Mouse (Mus musculus): ENCODE data around the gene Ccser1. TPM values are rescaled to one million over a fixed set of nuclear protein-coding genes. Genes with fewer than 3 reads are reported as not detected.
"Not testable (repeated sequence)": the region's sequence is repeated elsewhere in the genome, so short reads cannot be mapped to it uniquely, and the experiment has no call there.

Ccser1 gene
- polyA plus RNA-seq, 1 experiment from 2014 or later, result 16.2 TPM

DNA sequence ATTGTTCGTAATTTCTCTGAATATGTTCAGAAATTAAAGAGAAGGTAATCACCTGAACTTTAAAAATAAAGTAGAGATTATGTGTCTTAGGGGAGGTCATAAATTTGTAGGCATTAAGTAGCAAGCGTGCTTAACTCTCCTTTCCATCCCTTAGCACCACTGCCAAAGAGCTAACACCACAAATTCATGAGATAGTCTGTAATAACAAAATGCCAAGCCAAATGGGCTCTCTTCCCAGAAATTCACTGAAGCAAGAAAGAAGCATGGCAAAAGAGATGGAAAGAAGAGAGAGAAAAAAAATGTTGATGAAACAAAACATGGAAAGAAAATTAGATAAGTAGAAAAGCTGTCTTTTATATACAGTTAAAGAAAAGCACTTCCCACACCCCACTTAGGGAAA is 796.8 kb downstream of the Ccser1 start:
- H3K4me2 ChIP-seq (replicated peaks; ENCODE audit: low read depth, low read length), result no peak overlapping the region
- H3K27ac ChIP-seq (ENCODE audit: low read depth, low read length), result no peak overlapping the region
- ATAC-seq (ENCODE audit: low FRiP score, low TSS enrichment), result no peak
- H3K9ac ChIP-seq (ENCODE audit: low read depth, low read length), result no peak overlapping the region
- H3K4me1 ChIP-seq (ENCODE audit: control insufficient read depth, insufficient read depth, low read length), result no peaks in the 10 kb centered on the region
- no peaks in the 10 kb centered on the region for H3K9me3 ChIP-seq (ENCODE audit: control insufficient read depth, low read length)
- WGBS, result 72% methylated on average over 2 of the region's 2 CpGs
- no peaks in the 10 kb centered on the region for H3K36me3 ChIP-seq (ENCODE audit: control insufficient read depth, insufficient read depth, low read length)
- no peaks in the 10 kb centered on the region for H3K27me3 ChIP-seq (ENCODE audit: control insufficient read depth, insufficient read depth, low read length)
- no peak overlapping the region for H3K4me3 ChIP-seq (ENCODE audit: low read length)

DNA sequence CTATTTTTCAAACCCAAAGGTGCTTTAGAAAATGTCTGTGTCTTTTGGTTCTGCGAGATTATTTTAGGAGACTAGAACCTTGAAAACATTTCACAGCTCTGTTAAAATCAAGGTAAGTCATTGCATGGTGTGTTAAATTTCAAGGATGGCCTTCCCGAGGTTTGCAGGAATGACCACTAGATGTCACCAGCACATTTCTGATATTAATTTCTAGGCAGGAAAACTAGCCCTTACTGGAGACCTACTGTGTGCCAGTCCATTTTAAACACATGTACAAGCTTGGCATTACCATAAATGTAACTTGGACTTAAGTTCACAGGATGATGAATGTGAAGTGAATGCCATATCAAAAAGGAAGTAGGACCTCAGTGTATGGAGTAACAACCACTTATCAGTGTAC is 798.3 kb downstream of the Ccser1 start:
- H3K27me3 ChIP-seq (ENCODE audit: control insufficient read depth, insufficient read depth, low read length), result no peaks in the 10 kb centered on the region
- H3K9ac ChIP-seq (ENCODE audit: low read depth, low read length), result no peak overlapping the region
- 19% methylated on average over 2 of the region's 2 CpGs for WGBS
- no peaks in the 10 kb centered on the region for H3K36me3 ChIP-seq (ENCODE audit: control insufficient read depth, insufficient read depth, low read length)
- H3K4me3 ChIP-seq (ENCODE audit: low read length), result no peak overlapping the region
- no peak overlapping the region for H3K4me2 ChIP-seq (replicated peaks; ENCODE audit: low read depth, low read length)
- no peaks in the 10 kb centered on the region for H3K4me1 ChIP-seq (ENCODE audit: control insufficient read depth, insufficient read depth, low read length)
- no peak overlapping the region for H3K27ac ChIP-seq (ENCODE audit: low read depth, low read length)
- no peak for ATAC-seq (ENCODE audit: low FRiP score, low TSS enrichment)
- H3K9me3 ChIP-seq (ENCODE audit: control insufficient read depth, low read length), result no peaks in the 10 kb centered on the region

DNA sequence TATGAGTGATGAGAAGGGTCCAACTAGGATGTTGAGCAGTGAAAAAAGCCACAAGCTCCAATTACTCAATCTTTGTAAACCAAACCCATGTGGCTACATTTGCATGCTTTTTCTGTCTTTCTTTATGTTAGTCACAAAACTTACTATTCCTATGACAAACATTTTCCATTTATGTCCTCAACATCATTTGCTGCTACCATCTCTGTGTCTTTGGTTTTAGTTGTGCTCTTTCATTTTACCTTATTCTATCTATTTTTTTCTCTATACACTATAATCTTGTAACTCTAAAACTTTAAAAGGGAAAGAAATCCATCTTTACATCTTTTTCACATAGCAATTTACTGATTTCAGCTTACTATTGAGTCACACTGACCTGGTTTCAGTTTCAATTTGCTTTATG is 834.2 kb downstream of the Ccser1 start:
- Histone ChIP-seq H3K27me3 (ENCODE audit: control insufficient read depth, insufficient read depth, low read length) (no peaks in the 10 kb centered on the region), H3K9me3 (ENCODE audit: control insufficient read depth, low read length) (no peaks in the 10 kb centered on the region), H3K36me3 (ENCODE audit: control insufficient read depth, insufficient read depth, low read length) (no peaks in the 10 kb centered on the region), H3K4me3 (ENCODE audit: low read length) (no peak overlapping the region), H3K9ac (ENCODE audit: low read depth, low read length) (no peak overlapping the region), H3K4me1 (ENCODE audit: control insufficient read depth, insufficient read depth, low read length) (no peaks in the 10 kb centered on the region), H3K4me2 (replicated peaks; ENCODE audit: low read depth, low read length) (no peak overlapping the region), H3K27ac (ENCODE audit: low read depth, low read length) (no peak overlapping the region)
- no peak for ATAC-seq (ENCODE audit: low FRiP score, low TSS enrichment)

DNA sequence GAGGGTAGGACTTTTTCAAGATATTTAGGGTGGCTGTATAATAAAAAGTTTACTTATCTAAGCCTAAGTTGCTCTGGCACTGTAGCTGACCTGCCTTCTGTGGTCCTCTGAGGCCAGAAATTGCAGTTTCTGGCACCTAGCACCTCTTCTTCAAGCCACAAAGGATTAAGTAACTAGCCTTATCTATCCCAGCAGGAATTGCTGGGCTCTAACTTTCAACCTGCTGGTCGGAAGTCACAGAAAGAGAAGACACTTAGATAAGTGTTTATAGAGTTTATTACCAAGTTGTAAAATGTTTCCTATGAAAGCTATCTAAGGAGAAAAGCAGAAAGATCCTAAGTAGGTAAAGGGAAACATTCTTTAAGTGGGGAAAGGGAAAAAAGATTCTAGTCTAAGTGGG is 864.3 kb downstream of the Ccser1 start:
- no peak overlapping the region for H3K4me3 ChIP-seq (ENCODE audit: low read length)
- H3K4me2 ChIP-seq (replicated peaks; ENCODE audit: low read depth, low read length), result no peak overlapping the region
- H3K9ac ChIP-seq (ENCODE audit: low read depth, low read length), result no peak overlapping the region
- no peak for ATAC-seq (ENCODE audit: low FRiP score, low TSS enrichment)
- no peak overlapping the region for H3K27ac ChIP-seq (ENCODE audit: low read depth, low read length)
- no peaks in the 10 kb centered on the region for H3K9me3 ChIP-seq (ENCODE audit: control insufficient read depth, low read length)
- no peaks in the 10 kb centered on the region for H3K4me1 ChIP-seq (ENCODE audit: control insufficient read depth, insufficient read depth, low read length)
- 41% methylated on average over 1 of the region's 1 CpGs for WGBS
- no peaks in the 10 kb centered on the region for H3K36me3 ChIP-seq (ENCODE audit: control insufficient read depth, insufficient read depth, low read length)
- H3K27me3 ChIP-seq (ENCODE audit: control insufficient read depth, insufficient read depth, low read length), result no peaks in the 10 kb centered on the region

DNA sequence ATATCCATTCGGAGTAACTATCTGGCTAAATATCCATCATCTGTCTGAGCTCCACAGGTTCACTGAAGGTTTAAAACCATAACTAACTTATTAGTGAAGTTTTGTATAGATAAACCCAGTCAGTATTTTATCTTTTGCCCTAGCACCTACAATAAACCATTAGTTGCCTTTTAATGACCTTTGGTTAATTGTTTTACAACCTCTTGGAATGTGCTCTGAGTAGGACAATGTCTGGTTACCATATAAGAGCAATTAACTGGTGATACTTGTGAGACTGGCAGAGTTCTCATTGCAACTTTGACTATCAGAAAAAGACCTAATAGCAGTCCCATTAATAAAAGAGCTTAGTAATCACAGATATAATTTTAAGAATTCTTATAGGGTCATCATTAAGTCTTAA is 864.9 kb downstream of the Ccser1 start:
- not testable (repeated sequence) for H3K4me3 ChIP-seq (ENCODE audit: low read length); H3K27ac ChIP-seq (ENCODE audit: low read depth, low read length); H3K27me3 ChIP-seq (ENCODE audit: control insufficient read depth, insufficient read depth, low read length); ATAC-seq (ENCODE audit: low FRiP score, low TSS enrichment); H3K4me1 ChIP-seq (ENCODE audit: control insufficient read depth, insufficient read depth, low read length); H3K9ac ChIP-seq (ENCODE audit: low read depth, low read length); H3K9me3 ChIP-seq (ENCODE audit: control insufficient read depth, low read length); H3K36me3 ChIP-seq (ENCODE audit: control insufficient read depth, insufficient read depth, low read length); H3K4me2 ChIP-seq (replicated peaks; ENCODE audit: low read depth, low read length)
- WGBS, result 64% methylated on average over 1 of the region's 1 CpGs

DNA sequence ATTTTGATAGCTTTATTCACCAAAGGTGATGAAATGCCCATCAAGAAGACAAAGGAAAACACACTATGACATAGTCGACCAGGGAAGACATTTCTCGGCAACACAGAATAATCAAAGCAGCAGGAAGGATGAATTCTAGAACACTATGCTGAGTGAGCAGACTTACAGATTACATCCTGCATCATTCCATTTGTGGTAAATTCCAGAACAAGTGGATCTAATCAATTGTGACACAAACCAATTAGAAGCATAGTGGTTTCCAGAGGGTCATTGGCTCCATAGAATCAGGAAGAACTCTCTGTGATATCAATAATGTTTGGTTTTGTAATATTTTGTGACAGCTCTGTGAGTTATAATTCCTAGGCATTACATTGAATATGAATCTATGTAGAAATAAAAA is 875.2 kb downstream of the Ccser1 start:
- Histone ChIP-seq H3K4me2 (replicated peaks; ENCODE audit: low read depth, low read length) (no peak overlapping the region), H3K27me3 (ENCODE audit: control insufficient read depth, insufficient read depth, low read length) (no peaks in the 10 kb centered on the region), H3K4me3 (ENCODE audit: low read length) (no peak overlapping the region), H3K4me1 (ENCODE audit: control insufficient read depth, insufficient read depth, low read length) (no peaks in the 10 kb centered on the region), H3K9me3 (ENCODE audit: control insufficient read depth, low read length) (no peaks in the 10 kb centered on the region), H3K36me3 (ENCODE audit: control insufficient read depth, insufficient read depth, low read length) (no peaks in the 10 kb centered on the region), H3K27ac (ENCODE audit: low read depth, low read length) (no peak overlapping the region), H3K9ac (ENCODE audit: low read depth, low read length) (no peak overlapping the region)
- no peak for ATAC-seq (ENCODE audit: low FRiP score, low TSS enrichment)
- 84% methylated on average over 2 of the region's 2 CpGs for WGBS

DNA sequence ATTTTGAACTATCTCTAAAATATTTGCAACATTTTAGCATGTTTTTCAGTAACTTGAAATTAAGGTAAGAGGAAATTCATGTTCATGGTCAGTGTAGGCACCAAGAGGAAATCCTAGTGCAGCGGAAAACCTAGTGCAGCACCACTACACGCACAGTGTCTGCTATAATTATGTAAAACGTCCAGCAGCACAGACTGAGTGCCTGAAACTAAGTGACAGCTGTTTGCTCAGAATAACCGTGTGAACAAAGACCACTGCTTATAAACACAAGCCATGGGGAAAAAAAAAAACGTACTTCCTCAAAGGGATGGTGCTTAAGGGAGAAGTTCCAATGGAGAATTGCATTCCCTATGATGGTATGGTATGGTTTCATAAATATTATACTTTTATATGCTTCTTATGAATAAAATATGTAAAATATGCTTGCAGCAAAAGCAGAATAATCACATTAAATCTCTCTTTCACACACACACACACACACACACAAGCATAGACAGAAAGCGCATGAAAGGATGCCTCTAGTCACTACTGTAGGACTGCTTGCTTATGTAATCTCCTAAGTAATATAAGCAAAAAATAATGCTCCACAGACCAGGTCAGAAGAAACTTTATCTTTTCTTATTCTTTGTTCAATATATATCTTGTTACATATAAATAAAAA is 886.4 kb downstream of the Ccser1 start:
- WGBS, result 78% methylated on average over 6 of the region's 6 CpGs
- Histone ChIP-seq H3K27me3 (ENCODE audit: control insufficient read depth, insufficient read depth, low read length) (no peaks in the 10 kb centered on the region), H3K4me2 (replicated peaks; ENCODE audit: low read depth, low read length) (no peak overlapping the region), H3K9ac (ENCODE audit: low read depth, low read length) (no peak overlapping the region), H3K9me3 (ENCODE audit: control insufficient read depth, low read length) (no peaks in the 10 kb centered on the region), H3K36me3 (ENCODE audit: control insufficient read depth, insufficient read depth, low read length) (no peaks in the 10 kb centered on the region), H3K27ac (ENCODE audit: low read depth, low read length) (no peak overlapping the region), H3K4me3 (ENCODE audit: low read length) (no peak overlapping the region), H3K4me1 (ENCODE audit: control insufficient read depth, insufficient read depth, low read length) (no peaks in the 10 kb centered on the region)
- ATAC-seq (ENCODE audit: low FRiP score, low TSS enrichment), result no peak

DNA sequence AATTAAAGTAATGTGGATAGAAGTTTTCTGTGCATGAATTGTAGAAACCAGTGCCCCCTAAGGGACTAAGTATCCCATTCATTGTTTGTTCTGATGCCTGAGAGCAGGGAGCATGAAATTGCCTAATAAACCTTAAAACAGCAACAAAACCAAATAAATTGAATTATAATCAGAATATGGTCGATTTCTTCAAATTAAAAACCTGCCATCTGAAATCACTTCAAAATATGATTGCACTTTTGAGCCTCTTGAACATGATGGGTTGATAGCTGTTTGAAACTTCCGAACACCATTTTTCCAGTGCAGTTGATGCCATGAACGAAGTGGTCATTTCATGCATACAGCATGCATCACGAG is 886.9 kb downstream of the Ccser1 start:
- no peaks in the 10 kb centered on the region for H3K27me3 ChIP-seq (ENCODE audit: control insufficient read depth, insufficient read depth, low read length)
- H3K4me3 ChIP-seq (ENCODE audit: low read length), result no peak overlapping the region
- H3K4me1 ChIP-seq (ENCODE audit: control insufficient read depth, insufficient read depth, low read length), result no peaks in the 10 kb centered on the region
- no peaks in the 10 kb centered on the region for H3K36me3 ChIP-seq (ENCODE audit: control insufficient read depth, insufficient read depth, low read length)
- H3K27ac ChIP-seq (ENCODE audit: low read depth, low read length), result no peak overlapping the region
- ATAC-seq (ENCODE audit: low FRiP score, low TSS enrichment), result no peak
- no peak overlapping the region for H3K4me2 ChIP-seq (replicated peaks; ENCODE audit: low read depth, low read length)
- 90% methylated on average over 4 of the region's 4 CpGs for WGBS
- H3K9ac ChIP-seq (ENCODE audit: low read depth, low read length), result no peak overlapping the region
- H3K9me3 ChIP-seq (ENCODE audit: control insufficient read depth, low read length), result no peaks in the 10 kb centered on the region

DNA sequence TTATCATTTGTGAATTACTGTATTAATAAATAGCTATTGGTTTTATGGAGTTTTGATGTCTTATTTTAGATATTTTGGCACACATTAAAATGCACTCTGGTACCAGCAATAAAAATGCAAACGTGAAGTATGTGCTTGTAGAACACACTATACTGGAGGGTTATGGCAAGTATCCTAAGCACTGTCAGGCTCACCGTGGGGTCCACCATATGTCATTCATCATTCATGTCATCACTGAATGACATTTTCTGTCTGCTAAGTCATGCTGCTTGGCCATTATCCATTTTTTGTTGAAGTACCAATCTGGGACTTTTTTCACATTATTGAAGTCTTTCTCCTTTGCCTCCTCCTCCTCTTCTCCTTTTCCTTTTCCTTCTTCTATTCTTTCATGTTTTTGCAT is 925.3 kb downstream of the Ccser1 start:
- no peak overlapping the region for H3K4me3 ChIP-seq (ENCODE audit: low read length)
- no peak overlapping the region for H3K9ac ChIP-seq (ENCODE audit: low read depth, low read length)
- no peaks in the 10 kb centered on the region for H3K36me3 ChIP-seq (ENCODE audit: control insufficient read depth, insufficient read depth, low read length)
- no peak for ATAC-seq (ENCODE audit: low FRiP score, low TSS enrichment)
- H3K4me1 ChIP-seq (ENCODE audit: control insufficient read depth, insufficient read depth, low read length), result no peaks in the 10 kb centered on the region
- no peak overlapping the region for H3K27ac ChIP-seq (ENCODE audit: low read depth, low read length)
- WGBS, result 76% methylated on average over 2 of the region's 2 CpGs
- no peaks in the 10 kb centered on the region for H3K9me3 ChIP-seq (ENCODE audit: control insufficient read depth, low read length)
- H3K27me3 ChIP-seq (ENCODE audit: control insufficient read depth, insufficient read depth, low read length), result no peaks in the 10 kb centered on the region
- no peak overlapping the region for H3K4me2 ChIP-seq (replicated peaks; ENCODE audit: low read depth, low read length)

All from kidney, embryonic 14.5 days (tissue).